Mouse (Mus musculus): ENCODE data around the gene Ank3. TPM values are rescaled to one million over a fixed set of nuclear protein-coding genes. Genes with fewer than 3 reads are reported as not detected.

The Ank3 gene
- total RNA-seq, 2 experiments from 2014 or later: 525 to 540 TPM

DNA sequence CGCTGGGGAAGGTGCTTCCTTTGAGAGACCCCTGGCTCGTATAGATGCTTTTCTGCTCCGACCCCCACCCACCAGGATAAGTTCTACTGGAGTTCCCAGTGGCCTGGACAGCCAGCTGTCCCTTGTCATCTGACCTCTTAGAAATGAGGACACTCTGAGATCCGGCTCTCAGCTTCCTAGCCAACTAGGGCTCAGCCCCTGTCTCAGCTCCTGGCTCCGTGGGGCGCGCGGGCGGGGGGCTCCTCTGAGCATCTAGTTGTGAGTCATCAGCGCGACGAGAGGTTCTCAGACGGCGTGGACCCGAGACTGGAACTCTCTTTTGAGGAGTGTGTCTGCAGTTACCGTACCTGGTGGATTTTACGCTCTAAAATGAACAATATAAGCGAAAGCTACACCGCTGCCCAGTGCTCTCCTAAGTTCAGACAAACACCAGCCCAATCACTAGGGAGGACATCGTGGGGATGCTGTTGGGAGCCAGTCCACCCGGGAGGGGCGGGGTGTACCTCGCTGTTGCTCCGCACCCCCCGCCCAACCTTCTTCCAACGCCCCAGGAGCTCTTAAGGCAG is 293 bp upstream of the Ank3 start:
- intact Hi-C loops (cut with DNase I): no loop called here

DNA sequence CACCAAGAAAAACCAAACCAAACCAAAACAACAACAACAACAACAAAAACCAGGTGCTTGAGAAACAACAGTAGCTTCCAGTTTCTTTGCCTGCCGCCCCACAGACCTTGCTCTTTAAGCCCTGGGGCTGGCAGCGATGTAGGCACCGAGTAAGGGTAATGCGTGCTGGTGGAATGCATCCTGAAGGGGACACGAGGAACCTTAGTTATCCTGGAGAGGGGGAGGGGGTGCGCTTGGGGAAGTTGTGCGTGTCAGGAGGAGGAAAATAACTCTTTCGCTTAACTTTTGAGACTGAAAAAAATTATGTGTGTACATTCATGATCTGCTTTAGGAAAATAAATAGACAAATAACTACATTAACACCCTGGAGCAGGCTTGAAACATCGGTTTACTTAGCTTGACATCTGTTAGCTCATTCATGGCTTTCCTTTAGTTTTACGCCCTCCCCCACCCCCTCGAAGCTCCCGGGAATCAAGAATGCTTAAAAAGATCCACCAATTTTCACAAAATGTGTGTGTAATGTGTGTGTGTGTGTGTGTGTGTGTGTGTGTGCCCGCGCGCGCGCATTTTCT is 1.3 kb downstream of the Ank3 start:
- no peak for DNase-seq (ENCODE audit: extremely low spot score in 1 of 2, low spot score in 2 of 2)
- intact Hi-C loops (cut with DNase I): no loop called here

More for the DNA sequence above, 293 bp upstream of the Ank3 start:
- peak in 1 of 2 experiments; percentile 33 for DNase-seq (ENCODE audit: extremely low spot score in 1 of 2, low spot score in 2 of 2)

GRCm38 (mm10) chr10:69405431-69405830 is 6.9 kb downstream of the Ank3 start:
- DNase-seq (ENCODE audit: extremely low spot score in 1 of 2, low spot score in 2 of 2): no peak
- intact Hi-C loops (cut with DNase I): no loop called here

GRCm38 (mm10) chr10:69414888-69415287 is 16.3 kb downstream of the Ank3 start:
- intact Hi-C loops (cut with DNase I): no loop called here
- no peak for DNase-seq (ENCODE audit: extremely low spot score in 1 of 2, low spot score in 2 of 2)

GRCm38 (mm10) chr10:69418716-69419115 is 20.1 kb downstream of the Ank3 start:
- intact Hi-C loops (cut with DNase I): no loop called here
- no peak for DNase-seq (ENCODE audit: extremely low spot score in 1 of 2, low spot score in 2 of 2)

- no peak for DNase-seq (ENCODE audit: extremely low spot score in 1 of 2, low spot score in 2 of 2)
- intact Hi-C loops (cut with DNase I): no loop called here
Observed at GRCm38 (mm10) chr10:69420306-69420705, 21.7 kb downstream of the Ank3 start.

DNA sequence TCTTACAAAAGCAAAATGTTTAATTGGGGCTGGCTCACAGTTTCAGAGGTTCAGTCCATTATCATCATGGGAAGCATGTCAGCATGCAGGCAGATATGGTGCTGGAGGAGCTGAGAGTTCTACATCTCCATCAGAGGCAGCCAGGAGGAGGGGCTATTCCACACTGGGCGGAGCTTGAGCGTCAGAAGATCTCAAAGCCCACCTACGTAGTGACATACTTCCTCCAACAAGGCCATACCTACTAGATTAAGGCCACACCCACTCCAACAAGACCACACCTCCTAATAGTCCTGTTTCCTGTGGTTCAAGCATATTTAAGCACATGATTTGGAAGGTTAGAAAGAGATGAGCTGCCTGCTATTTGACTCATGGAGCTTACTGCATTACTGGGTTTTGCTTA is 25.5 kb downstream of the Ank3 start:
- DNase-seq (ENCODE audit: extremely low spot score in 1 of 2, low spot score in 2 of 2): no peak
- intact Hi-C loops (cut with DNase I): no loop called here

DNA sequence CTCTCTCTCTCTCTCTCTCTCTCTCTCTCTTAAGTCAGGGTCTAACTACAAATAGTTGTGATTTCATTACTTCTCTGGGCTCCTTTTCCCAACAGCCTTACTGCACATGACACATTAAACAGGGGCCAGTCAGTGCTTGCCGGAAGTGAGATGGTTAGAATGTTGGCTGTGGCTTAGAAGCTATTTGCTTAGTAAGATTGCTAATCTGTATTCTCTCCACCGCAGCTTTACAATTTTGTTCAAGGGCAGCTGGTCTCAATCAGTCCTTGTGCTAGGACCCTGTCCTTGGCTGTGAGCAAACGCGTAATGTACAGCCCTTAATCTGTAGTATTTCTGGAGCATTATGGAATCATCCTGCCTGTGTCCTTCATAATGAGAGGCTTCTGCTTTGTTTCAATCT is 31.6 kb downstream of the Ank3 start:
- intact Hi-C loops (cut with DNase I): no loop called here
- DNase-seq (ENCODE audit: extremely low spot score in 1 of 2, low spot score in 2 of 2): no peak

DNA sequence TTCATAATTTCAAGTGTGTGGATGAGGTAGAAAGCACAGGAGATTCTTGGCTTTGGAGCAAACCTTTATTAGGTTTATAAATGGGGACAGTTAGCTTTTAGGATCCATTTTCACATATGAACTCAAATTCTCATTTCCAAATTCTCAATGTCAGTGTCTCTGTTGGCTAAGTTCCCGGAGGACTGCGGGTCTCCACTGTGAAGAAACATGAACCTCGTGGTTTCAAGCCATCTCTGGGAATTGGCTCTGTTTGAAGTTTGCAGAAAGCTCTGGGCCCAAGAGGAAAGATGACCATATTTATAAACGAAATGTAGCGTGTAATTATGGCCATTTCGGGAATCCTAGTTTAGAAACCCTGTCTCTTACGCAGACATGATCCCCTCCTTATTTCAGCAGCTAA is 32.5 kb downstream of the Ank3 start:
- intact Hi-C loops (cut with DNase I): no loop called here
- DNase-seq (ENCODE audit: extremely low spot score in 1 of 2, low spot score in 2 of 2): no peak

- intact Hi-C loops (cut with DNase I): no loop called here
- DNase-seq (ENCODE audit: extremely low spot score in 1 of 2, low spot score in 2 of 2): no peak
Observed at GRCm38 (mm10) chr10:69435213-69435612, 36.6 kb downstream of the Ank3 start.

DNA sequence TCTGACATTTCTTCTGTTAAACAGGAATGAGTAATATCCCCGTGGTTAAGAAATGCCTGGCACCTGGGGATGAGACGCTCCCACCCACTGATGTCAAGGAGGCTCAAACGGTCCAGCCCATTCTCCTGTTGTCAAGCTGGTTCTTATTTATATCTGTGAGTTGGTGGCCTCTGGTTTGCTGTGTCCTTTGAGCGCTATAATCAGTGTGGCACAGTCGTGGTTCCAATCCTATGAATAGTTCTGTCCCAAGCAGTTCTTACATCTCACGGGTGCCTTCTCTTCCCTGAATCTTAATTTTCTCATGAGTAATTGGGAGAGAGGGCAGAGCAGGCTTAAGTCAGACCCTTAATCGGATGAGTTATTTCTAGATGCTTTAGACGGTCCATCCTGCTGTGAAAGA is 40.9 kb downstream of the Ank3 start:
- intact Hi-C loops (cut with DNase I): no loop called here
- no peak for DNase-seq (ENCODE audit: extremely low spot score in 1 of 2, low spot score in 2 of 2)

DNA sequence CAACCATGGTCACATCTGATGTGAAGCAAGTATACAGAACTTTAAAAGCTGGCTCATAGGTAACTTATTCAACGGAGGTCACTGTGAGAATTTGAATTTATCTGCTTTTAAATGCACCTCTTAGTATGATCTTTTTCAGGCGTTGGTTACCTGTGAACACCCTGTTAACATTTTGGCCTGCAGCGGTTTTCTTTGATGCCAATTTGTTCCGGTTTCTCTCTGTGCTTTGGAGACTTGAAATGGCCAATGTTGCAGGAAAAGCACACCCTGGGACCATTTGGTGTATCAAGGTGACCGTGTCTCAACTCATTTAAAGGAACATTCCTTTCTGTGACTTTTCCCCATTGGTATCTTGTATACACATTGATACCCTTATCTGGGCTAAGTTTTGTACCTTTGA is 46.0 kb downstream of the Ank3 start:
- intact Hi-C loops (cut with DNase I): no loop called here
- no peak for DNase-seq (ENCODE audit: extremely low spot score in 1 of 2, low spot score in 2 of 2)

GRCm38 (mm10) chr10:69445951-69446350 is 47.4 kb downstream of the Ank3 start:
- intact Hi-C loops (cut with DNase I): no loop called here
- DNase-seq (ENCODE audit: extremely low spot score in 1 of 2, low spot score in 2 of 2): no peak

- DNase-seq (ENCODE audit: extremely low spot score in 1 of 2, low spot score in 2 of 2): no peak
- intact Hi-C loops (cut with DNase I): no loop called here
Observed at GRCm38 (mm10) chr10:69446566-69446965, 48.0 kb downstream of the Ank3 start.

DNA sequence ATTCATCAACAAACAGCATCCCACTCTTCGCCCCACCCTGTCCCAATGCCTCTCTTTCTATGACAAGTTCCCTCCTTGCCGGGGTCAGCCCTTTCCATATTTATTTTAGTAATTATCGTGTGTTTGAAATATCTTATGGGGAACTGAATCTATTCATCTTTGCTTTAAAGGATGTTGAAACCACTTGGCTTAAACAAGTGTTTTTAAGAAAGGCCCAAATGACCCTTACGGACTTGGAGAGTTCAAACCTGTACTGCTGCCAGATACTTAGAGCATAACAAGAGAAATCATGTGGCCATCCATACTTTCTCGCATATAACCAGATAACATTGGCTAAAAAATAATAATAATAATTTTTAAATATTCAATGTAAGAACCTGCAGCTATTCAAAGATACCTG is 48.7 kb downstream of the Ank3 start:
- DNase-seq (ENCODE audit: extremely low spot score in 1 of 2, low spot score in 2 of 2): no peak
- intact Hi-C loops (cut with DNase I): no loop called here

DNA sequence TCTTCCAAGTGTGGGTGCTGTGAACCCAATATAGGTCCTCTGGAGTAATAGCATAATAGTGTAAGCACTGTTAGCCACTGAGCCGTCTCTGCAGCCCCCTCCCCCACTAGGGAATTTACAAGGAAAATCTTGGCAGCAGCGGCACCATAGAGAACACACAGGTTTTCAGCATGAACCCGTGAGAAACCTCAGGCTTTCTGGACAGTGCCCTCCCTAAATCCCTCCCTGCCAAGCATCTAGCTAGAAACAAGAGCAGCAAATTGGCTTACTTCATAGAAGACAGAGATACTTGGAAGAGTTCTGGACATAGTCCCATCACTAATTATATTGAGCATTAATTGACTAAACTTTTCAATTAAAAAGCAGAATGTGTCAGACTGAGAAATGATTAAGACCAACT is 49.6 kb downstream of the Ank3 start:
- intact Hi-C loops (cut with DNase I): no loop called here
- no peak for DNase-seq (ENCODE audit: extremely low spot score in 1 of 2, low spot score in 2 of 2)

- no peak for DNase-seq (ENCODE audit: extremely low spot score in 1 of 2, low spot score in 2 of 2)
- intact Hi-C loops (cut with DNase I): loop anchor here (5.0 to 10.0 kb wide), 3 partner anchors 81 to 846 kb away; no protein-coding TSS in a partner anchor
Observed at GRCm38 (mm10) chr10:69451006-69451405, 52.4 kb downstream of the Ank3 start.

DNA sequence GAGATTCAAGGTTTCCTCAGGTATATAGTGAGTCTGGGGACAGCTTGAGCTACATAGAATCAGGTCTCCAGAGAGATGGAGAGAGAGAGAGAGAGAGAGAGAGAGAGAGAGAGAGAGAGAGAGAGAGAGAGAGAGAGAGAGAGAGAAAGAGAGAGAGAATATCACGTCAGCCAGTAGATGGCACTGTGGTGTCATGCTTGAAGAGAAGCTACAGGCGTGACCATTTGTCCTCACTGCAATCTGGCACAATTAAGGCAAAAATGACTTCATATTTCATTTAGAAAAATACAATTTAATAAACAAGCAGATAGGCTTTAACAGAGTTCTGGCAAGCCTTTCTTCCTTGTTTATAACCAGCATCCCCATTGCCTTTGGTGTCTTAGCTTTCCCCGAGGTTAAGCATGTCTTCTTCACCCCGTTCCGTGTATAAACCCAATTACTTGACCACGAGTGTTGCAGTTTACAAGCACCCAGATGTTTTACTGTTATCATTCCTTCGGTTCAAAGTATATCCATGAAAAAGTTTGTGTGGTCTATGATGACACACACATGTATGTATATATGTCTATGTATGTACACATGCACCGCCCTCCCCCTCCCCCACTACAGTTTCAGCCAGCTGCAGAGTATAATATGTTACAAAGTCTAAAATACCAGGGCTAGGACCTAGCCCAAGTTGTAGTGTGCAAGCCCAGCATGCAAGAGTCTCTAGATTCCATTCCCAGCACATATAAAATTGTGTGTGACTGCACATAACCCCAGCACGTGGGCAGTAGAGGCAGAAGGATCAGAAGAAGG is 53.8 kb downstream of the Ank3 start:
- intact Hi-C loops (cut with DNase I): loop anchor here (2.0 to 10.0 kb wide), 4 partner anchors 80 to 845 kb away; no protein-coding TSS in a partner anchor
- DNase-seq (ENCODE audit: extremely low spot score in 1 of 2, low spot score in 2 of 2): peak; percentile 73 to 75

GRCm38 (mm10) chr10:69453531-69453930 is 55.0 kb downstream of the Ank3 start:
- no peak for DNase-seq (ENCODE audit: extremely low spot score in 1 of 2, low spot score in 2 of 2)
- intact Hi-C loops (cut with DNase I): loop anchor here (2.0 to 10.0 kb wide), 4 partner anchors 79 to 844 kb away; no protein-coding TSS in a partner anchor

GRCm38 (mm10) chr10:69454480-69454879 is 55.9 kb downstream of the Ank3 start:
- intact Hi-C loops (cut with DNase I): loop anchor here (5.0 to 10.0 kb wide), 3 partner anchors 78 to 843 kb away; no protein-coding TSS in a partner anchor
- no peak for DNase-seq (ENCODE audit: extremely low spot score in 1 of 2, low spot score in 2 of 2)
